Mouse (Mus musculus) erythroid progenitor cell, adult 5-6 weeks (primary cell): ENCODE results near the gene C5ar2. TPM values are rescaled to one million over a fixed set of nuclear protein-coding genes. Genes with fewer than 3 reads are reported as not detected.
"Not testable (repeated sequence)": the region's sequence is repeated elsewhere in the genome, so short reads cannot be mapped to it uniquely, and the experiment has no call there.

Experiments used
- ATAC-seq: replicated peaks from 2 replicates; pipeline ENCODE4 v1.8.0; 2016; ENCODE audit warnings: moderate number of reproducible peaks, mild to moderate bottlenecking, moderate TSS enrichment, inconsistent platforms; ENCODE audit not compliant: poor library complexity, low FRiP score, severe bottlenecking
- total RNA-seq, 2 experiments: library from RNA; stranded (forward) in 1 of 2; stranded (reverse) in 1 of 2; fragments of 150-400 nt in 1 of 2; fragments of 186-747, 209-891 nt in 1 of 2; gene quantifications; 2 replicates each; pipeline versions ENCODE4 v1.2.3 to v1.2.4; 2015 to 2017; ENCODE audit warnings: low replicate concordance in 2 of 2

The C5ar2 gene
- total RNA-seq, 2 experiments from 2014 or later = 3.3 to 8.4 TPM

- no peak for ATAC-seq
Measured at GRCm38 (mm10) chr7:16261097-16261496, 17.1 kb upstream of the C5ar2 start.

- ATAC-seq = no peak
Measured at GRCm38 (mm10) chr7:16259110-16259590, 15.2 kb upstream of the C5ar2 start, which contains the start of gene C5ar1. C5ar1 (minus strand) TSS chr7:16259540.

GRCm38 (mm10) chr7:16257830-16258229 is 13.9 kb upstream of the C5ar2 start:
- ATAC-seq = no peak

GRCm38 (mm10) chr7:16255963-16256362 is 12.0 kb upstream of the C5ar2 start:
- not testable (repeated sequence) for ATAC-seq

- no peak for ATAC-seq
Measured at GRCm38 (mm10) chr7:16254195-16254594, 10.2 kb upstream of the C5ar2 start.

- no peak for ATAC-seq
Measured at GRCm38 (mm10) chr7:16250687-16251086, 6.7 kb upstream of the C5ar2 start.

- no peak for ATAC-seq
Measured at GRCm38 (mm10) chr7:16245958-16246357, 2.0 kb upstream of the C5ar2 start.

- no peak for ATAC-seq
Measured at GRCm38 (mm10) chr7:16242198-16242597, 1.8 kb downstream of the C5ar2 start.

- ATAC-seq = no peak
Measured at GRCm38 (mm10) chr7:16241787-16242186, 2.2 kb downstream of the C5ar2 start.

GRCm38 (mm10) chr7:16240978-16241303 is 3.0 kb downstream of the C5ar2 start:
- no peak for ATAC-seq

GRCm38 (mm10) chr7:16240281-16240977 is 3.5 kb downstream of the C5ar2 start:
- ATAC-seq = peak; percentile 65

GRCm38 (mm10) chr7:16239554-16239997 is 4.4 kb downstream of the C5ar2 start:
- ATAC-seq = no peak

- ATAC-seq = no peak
Measured at GRCm38 (mm10) chr7:16229869-16230268, 14.1 kb downstream of the C5ar2 start.

- ATAC-seq = peak; percentile 95
Measured at GRCm38 (mm10) chr7:16221582-16222272, 22.2 kb downstream of the C5ar2 start, which contains the start of gene Dhx34. Dhx34 (minus strand) TSS chr7:16222037.

GRCm38 (mm10) chr7:16213986-16214385 is 30.0 kb downstream of the C5ar2 start:
- no peak for ATAC-seq

GRCm38 (mm10) chr7:16213196-16213595 is 30.8 kb downstream of the C5ar2 start:
- no peak for ATAC-seq

- ATAC-seq = no peak
Measured at GRCm38 (mm10) chr7:16210862-16211365, 33.0 kb downstream of the C5ar2 start.

- ATAC-seq = no peak
Measured at GRCm38 (mm10) chr7:16208781-16209665, 34.9 kb downstream of the C5ar2 start.

- ATAC-seq = no peak
Measured at GRCm38 (mm10) chr7:16207496-16207895, 36.5 kb downstream of the C5ar2 start.

GRCm38 (mm10) chr7:16207076-16207475 is 36.9 kb downstream of the C5ar2 start:
- no peak for ATAC-seq
